Comparison of ENCODE assay signal across 9 mouse cellular contexts in the genomic region with DNA sequence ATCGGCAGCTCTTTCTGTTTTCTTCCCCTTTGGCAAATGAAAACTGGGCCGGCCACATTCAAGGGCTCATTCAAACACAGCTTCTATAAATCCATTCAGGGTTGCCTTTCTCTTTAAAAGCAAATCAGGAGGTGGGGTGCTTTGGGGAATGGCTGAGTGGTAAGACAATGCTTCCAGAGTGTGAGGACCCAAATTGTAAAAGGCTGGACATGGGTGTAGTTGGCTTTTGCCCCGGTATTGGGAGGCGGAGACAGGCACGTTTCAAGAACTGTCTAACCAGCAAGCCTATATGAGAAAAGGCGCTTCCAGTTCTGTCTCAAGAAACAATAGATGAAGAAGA.
DNase-seq lines count a peak whose midpoint lies in the region; ATAC-seq and TF ChIP-seq lines count a peak whose summit lies in the region.
"Had no signal": no experiment of that assay in that cellular context is flagged by ENCODE, and none has a peak within 500 bp of the region (broad histone marks: within the 10 kb centered on the region; RNA-seq: fewer than 3 reads in every experiment).

No protein-coding gene starts in this region.

- H3K9ac ChIP-seq in heart, embryonic 15.5 days = 0 out of 2 replicates have a peak overlapping the region, but pooled peaks have one; percentile 56
- peak overlapping the region; percentile 13; the same call in 1 of the 2 replicates for H3K9ac ChIP-seq in forebrain, embryonic 14.5 days (ENCODE audit: low read length)
- H3K9ac ChIP-seq in liver, embryonic 12.5 days = no peak overlapping the region

- ATAC-seq in heart, embryonic 15.5 days (replicated peaks; ENCODE audit: insufficient number of reproducible peaks, insufficient read depth, low FRiP score, low read depth) = no peak
- ATAC-seq in forebrain, embryonic 14.5 days = no peak; the same call in 1 of the 2 replicates
- ATAC-seq in liver, embryonic 12.5 days = no peak

- no peak for TF ChIP-seq CTCF in brain, embryonic 14.5 days (IDR thresholded peaks at IDR 0.05; ENCODE audit: borderline replicate concordance, extremely low read depth, insufficient read depth, insufficient read length)

- TF ChIP-seq POLR2A in brain, embryonic 14.5 days (IDR thresholded peaks at IDR 0.05; ENCODE audit: borderline replicate concordance, extremely low read depth, insufficient read depth, insufficient read length, poor library complexity, severe bottlenecking) = no peak

- intact Hi-C loops in gastrocnemius, postnatal 36 days (cut with DNase I) = no loop called here

- H3K27me3 ChIP-seq in heart, embryonic 15.5 days = no peaks in the 10 kb centered on the region
- no peaks in the 10 kb centered on the region for H3K27me3 ChIP-seq in forebrain, embryonic 14.5 days (replicated peaks; ENCODE audit: control insufficient read depth, insufficient read depth, low read length)
- no peaks in the 10 kb centered on the region; the same call in 1 of the 2 replicates for H3K27me3 ChIP-seq in liver, embryonic 12.5 days (replicated peaks)

- no peak overlapping the region for H3K27ac ChIP-seq in heart, embryonic 15.5 days
- H3K27ac ChIP-seq in forebrain, embryonic 14.5 days (ENCODE audit: low read depth, low read length) = peak overlapping the region; percentile 88
- H3K27ac ChIP-seq in liver, embryonic 12.5 days = no peak overlapping the region

- H3K4me1 ChIP-seq in heart, embryonic 15.5 days (replicated peaks) = peaks cover 4% of the 10 kb centered on the region; the same call in 1 of the 2 replicates
- H3K4me1 ChIP-seq in forebrain, embryonic 14.5 days (ENCODE audit: control insufficient read depth, insufficient read depth, low read length) = peaks cover 5% of the 10 kb centered on the region; the same call in 1 of the 2 replicates
- no peaks in the 10 kb centered on the region for H3K4me1 ChIP-seq in liver, embryonic 12.5 days

- no peaks in the 10 kb centered on the region for H3K9me3 ChIP-seq in heart, embryonic 15.5 days (replicated peaks)
- H3K9me3 ChIP-seq in forebrain, embryonic 14.5 days (replicated peaks; ENCODE audit: control insufficient read depth, low read length) = no peaks in the 10 kb centered on the region
- no peaks in the 10 kb centered on the region for H3K9me3 ChIP-seq in liver, embryonic 12.5 days (replicated peaks)

- no peaks in the 10 kb centered on the region for H3K36me3 ChIP-seq in heart, embryonic 15.5 days
- H3K36me3 ChIP-seq in forebrain, embryonic 14.5 days (ENCODE audit: control insufficient read depth, insufficient read depth, low read length) = no peaks in the 10 kb centered on the region
- no peaks in the 10 kb centered on the region for H3K36me3 ChIP-seq in liver, embryonic 12.5 days

- H3K4me3 ChIP-seq in heart, embryonic 15.5 days = peak overlapping the region; percentile 34
- H3K4me3 ChIP-seq in forebrain, embryonic 14.5 days (ENCODE audit: low read depth, low read length) = no peak overlapping the region
- no peak overlapping the region for H3K4me3 ChIP-seq in liver, embryonic 12.5 days

- peak overlapping the region; percentile 68 for H3K4me2 ChIP-seq in heart, embryonic 15.5 days
- peak overlapping the region; percentile 45 for H3K4me2 ChIP-seq in forebrain, embryonic 14.5 days (ENCODE audit: low read length)
- H3K4me2 ChIP-seq in liver, embryonic 12.5 days = peak overlapping the region; percentile 40; the same call in 1 of the 2 replicates

- 30% methylated on average over 6 of the region's 6 CpGs for WGBS in heart, embryonic 15.5 days
- WGBS in forebrain, embryonic 14.5 days = 43% methylated on average over 6 of the region's 6 CpGs
- 40% methylated on average over 6 of the region's 6 CpGs for WGBS in liver, embryonic 12.5 days (ENCODE audit: insufficient replicate concordance)

- DNase-seq in heart, adult 11 months = no peak
- DNase-seq in brain, embryonic 14.5 days (ENCODE audit: low read depth) = peak; percentile 71
- DNase-seq in forebrain, embryonic 14.5 days (ENCODE audit: low spot score) = peak; percentile 44
- no peak for DNase-seq in spleen, postnatal 36 days (ENCODE audit: low spot score in 2 of 2)
- no peak for DNase-seq in gastrocnemius, postnatal 36 days
- no peak for DNase-seq in cerebellum, postnatal 4 days (ENCODE audit: low spot score in 2 of 2)
- DNase-seq: kidney, adult 9 months had no signal

Comparison
In these comparisons a context has a peak if more than half of its experiments do, and no peak if none do; other contexts are left out.
1. DNase-seq: peak in brain, embryonic 14.5 days (single experiment) and forebrain, embryonic 14.5 days (single experiment); none in heart, adult 11 months (single experiment), spleen, postnatal 36 days (0 of 2), gastrocnemius, postnatal 36 days (0 of 2) and cerebellum, postnatal 4 days (0 of 2).
2. Peak in every context shown above with its lines, with median percentiles within 50 percentile points of each other: H3K4me2 ChIP-seq.